Mouse (Mus musculus) kidney, embryonic 14.5 days (tissue): ENCODE data around the gene Foxp1. TPM values are rescaled to one million over a fixed set of nuclear protein-coding genes. Genes with fewer than 3 reads are reported as not detected.

Source experiments
- ATAC-seq: fragments of 200-750 bp; cut with Nextera tagmentation; 2 replicates; pipeline ENCODE4 v1.8.0; 2017; ENCODE audit warnings: moderate number of reproducible peaks, mild to moderate bottlenecking, moderate TSS enrichment, moderate library complexity; ENCODE audit not compliant: low FRiP score, low TSS enrichment
- H3K27ac ChIP-seq: fragments of 300-500 bp; sonication (generic); 2 replicates; pipeline ENCODE4 v1.5.1; 2014; ENCODE audit warnings: low read depth, mild to moderate bottlenecking, low read length, moderate library complexity, mixed read lengths
- H3K27me3 ChIP-seq: fragments of 300-500 bp; sonication (generic); 2 replicates; pipeline ENCODE4 v1.6.1; 2014; ENCODE audit warnings: mild to moderate bottlenecking, low read length; ENCODE audit not compliant: control insufficient read depth, insufficient read depth
- H3K36me3 ChIP-seq: fragments of 300-500 bp; sonication (generic); 2 replicates; pipeline ENCODE4 v1.6.1; 2014; ENCODE audit warnings: low read length, mixed read lengths; ENCODE audit not compliant: control insufficient read depth, insufficient read depth
- H3K4me1 ChIP-seq: fragments of 300-500 bp; sonication (generic); 2 replicates; pipeline ENCODE4 v1.6.1; 2014; ENCODE audit warnings: low read length, mixed read lengths; ENCODE audit not compliant: control insufficient read depth, insufficient read depth
- H3K4me2 ChIP-seq: fragments of 300-500 bp; sonication (generic); replicated peaks from 2 replicates; pipeline ENCODE4 v1.6.1; 2014; ENCODE audit warnings: low read depth, mild to moderate bottlenecking, low read length
- H3K4me3 ChIP-seq: fragments of 300-500 bp; sonication (generic); 2 replicates; pipeline ENCODE4 v1.5.1; 2014; ENCODE audit warnings: mild to moderate bottlenecking, low read length
- H3K9ac ChIP-seq: fragments of 300-500 bp; sonication (generic); 2 replicates; pipeline ENCODE4 v1.6.1; 2014; ENCODE audit warnings: low read depth, mild to moderate bottlenecking, low read length, moderate library complexity
- H3K9me3 ChIP-seq: fragments of 300-500 bp; sonication (generic); 2 replicates; pipeline ENCODE4 v1.6.1; 2016; ENCODE audit warnings: low read length; ENCODE audit not compliant: control insufficient read depth
- WGBS: fragments of 180-500 bp; shearing (Covaris S2); extraction: QIAGEN DNeasy Blood & Tissue Kit; methylation state at CpG from one replicate; pipeline ENCODE4 v1.1.7; 2014; 5-methylcytosine and 5-hydroxymethylcytosine counted together
- polyA plus RNA-seq: library from polyadenylated mRNA; unstranded; fragments of >200 nt; fragmentation: Nextera tagmentation; extraction: Ambion mirVana; gene quantifications from 2 replicates; pipeline ENCODE4 v1.2.1, GENCODE M21; 2014

Gene Foxp1
- polyA plus RNA-seq, 1 experiment from 2014 or later = 67.4 TPM

GRCm38 (mm10) chr6:99257676-99258075 lies 264.8 kb downstream of the Foxp1 start:
- Histone ChIP-seq H3K4me3 (no peak overlapping the region), H3K4me2 (no peak overlapping the region), H3K9ac (no peak overlapping the region), H3K9me3 (no peaks in the 10 kb centered on the region), H3K36me3 (no peaks in the 10 kb centered on the region), H3K27ac (no peak overlapping the region), H3K4me1 (peaks cover 4% of the 10 kb centered on the region; the same call in 1 of the 2 replicates), H3K27me3 (no peaks in the 10 kb centered on the region)
- ATAC-seq = no peak
- WGBS = 87% methylated on average over 2 of the region's 2 CpGs

GRCm38 (mm10) chr6:99253331-99253730 lies 269.2 kb downstream of the Foxp1 start:
- no peak for ATAC-seq
- 86% methylated on average over 8 of the region's 8 CpGs for WGBS
- no peak overlapping the region for H3K9ac ChIP-seq

GRCm38 (mm10) chr6:99252816-99253215 lies 269.7 kb downstream of the Foxp1 start:
- no peaks in the 10 kb centered on the region for H3K9me3 ChIP-seq
- no peak overlapping the region for H3K27ac ChIP-seq
- no peak overlapping the region for H3K4me3 ChIP-seq
- no peaks in the 10 kb centered on the region for H3K4me1 ChIP-seq
- no peak for ATAC-seq
- no peak overlapping the region for H3K9ac ChIP-seq
- no peaks in the 10 kb centered on the region for H3K36me3 ChIP-seq
- WGBS = 79% methylated on average over 5 of the region's 5 CpGs
- H3K27me3 ChIP-seq = no peaks in the 10 kb centered on the region
- H3K4me2 ChIP-seq = no peak overlapping the region

More at GRCm38 (mm10) chr6:99253331-99253730, 269.2 kb downstream of the Foxp1 start:
- no peak overlapping the region for H3K27ac ChIP-seq
- no peaks in the 10 kb centered on the region for H3K27me3 ChIP-seq
- no peaks in the 10 kb centered on the region for H3K36me3 ChIP-seq
- H3K4me3 ChIP-seq = no peak overlapping the region
- no peak overlapping the region for H3K4me2 ChIP-seq
- no peaks in the 10 kb centered on the region for H3K4me1 ChIP-seq
- H3K9me3 ChIP-seq = no peaks in the 10 kb centered on the region

GRCm38 (mm10) chr6:99251924-99252323 lies 270.6 kb downstream of the Foxp1 start:
- no peaks in the 10 kb centered on the region for H3K27me3 ChIP-seq
- no peak for ATAC-seq

GRCm38 (mm10) chr6:99251222-99251621 lies 271.3 kb downstream of the Foxp1 start:
- Histone ChIP-seq H3K27me3 (no peaks in the 10 kb centered on the region), H3K4me2 (no peak overlapping the region), H3K36me3 (no peaks in the 10 kb centered on the region; the same call in 1 of the 2 replicates), H3K27ac (no peak overlapping the region), H3K9ac (no peak overlapping the region), H3K9me3 (no peaks in the 10 kb centered on the region), H3K4me1 (no peaks in the 10 kb centered on the region), H3K4me3 (no peak overlapping the region)
- 89% methylated on average over 3 of the region's 3 CpGs for WGBS
- no peak for ATAC-seq

More at GRCm38 (mm10) chr6:99251924-99252323, 270.6 kb downstream of the Foxp1 start:
- Histone ChIP-seq H3K4me3 (no peak overlapping the region), H3K9me3 (no peaks in the 10 kb centered on the region), H3K27ac (no peak overlapping the region), H3K4me2 (no peak overlapping the region), H3K4me1 (no peaks in the 10 kb centered on the region), H3K36me3 (no peaks in the 10 kb centered on the region; the same call in 1 of the 2 replicates), H3K9ac (no peak overlapping the region)
- 93% methylated on average over 4 of the region's 4 CpGs for WGBS

GRCm38 (mm10) chr6:99249496-99250030 lies 273.0 kb downstream of the Foxp1 start:
- Histone ChIP-seq H3K4me1 (no peaks in the 10 kb centered on the region), H3K36me3 (no peaks in the 10 kb centered on the region; the same call in 1 of the 2 replicates), H3K4me2 (no peak overlapping the region), H3K9ac (no peak overlapping the region), H3K4me3 (no peak overlapping the region), H3K27ac (no peak overlapping the region), H3K9me3 (no peaks in the 10 kb centered on the region), H3K27me3 (no peaks in the 10 kb centered on the region)
- WGBS = 80% methylated on average over 5 of the region's 5 CpGs
- ATAC-seq = no peak

GRCm38 (mm10) chr6:99248396-99248795 lies 274.1 kb downstream of the Foxp1 start:
- Histone ChIP-seq H3K4me2 (no peak overlapping the region), H3K36me3 (no peaks in the 10 kb centered on the region; the same call in 1 of the 2 replicates), H3K9me3 (no peaks in the 10 kb centered on the region), H3K9ac (no peak overlapping the region), H3K4me3 (no peak overlapping the region), H3K27me3 (no peaks in the 10 kb centered on the region), H3K27ac (no peak overlapping the region), H3K4me1 (no peaks in the 10 kb centered on the region)
- WGBS = 57% methylated on average over 8 of the region's 8 CpGs
- ATAC-seq = no peak

GRCm38 (mm10) chr6:99241625-99242395 lies 280.7 kb downstream of the Foxp1 start:
- 94% methylated on average over 10 of the region's 10 CpGs for whole genome bisulfite sequencing
- Histone ChIP-seq H3K9me3 (no peaks in the 10 kb centered on the region), H3K4me3 (no peak overlapping the region), H3K27me3 (no peaks in the 10 kb centered on the region), H3K9ac (no peak overlapping the region), H3K27ac (no peak overlapping the region), H3K36me3 (no peaks in the 10 kb centered on the region; the same call in 1 of the 2 replicates), H3K4me2 (no peak overlapping the region), H3K4me1 (no peaks in the 10 kb centered on the region)
- ATAC-seq = no peak

- no peak overlapping the region for H3K27ac ChIP-seq
Observed at GRCm38 (mm10) chr6:99240764-99241163, 281.8 kb downstream of the Foxp1 start.

More at GRCm38 (mm10) chr6:99240764-99241163, 281.8 kb downstream of the Foxp1 start:
- Histone ChIP-seq H3K4me1 (no peaks in the 10 kb centered on the region), H3K9ac (no peak overlapping the region), H3K4me2 (no peak overlapping the region), H3K4me3 (no peak overlapping the region), H3K27me3 (no peaks in the 10 kb centered on the region), H3K36me3 (no peaks in the 10 kb centered on the region), H3K9me3 (no peaks in the 10 kb centered on the region)
- no peak for ATAC-seq
